Mouse (Mus musculus) right cerebral cortex, adult 2 months (tissue): ENCODE data around the gene Olfml1.

ENCODE experiments used
- DNase-seq, 2 experiments: peaks; one replicate each; pipeline ENCODE4 v3.0.0; 2021 to 2022; ENCODE audit warnings: low spot score in 2 of 2

The Olfml1 gene

DNA sequence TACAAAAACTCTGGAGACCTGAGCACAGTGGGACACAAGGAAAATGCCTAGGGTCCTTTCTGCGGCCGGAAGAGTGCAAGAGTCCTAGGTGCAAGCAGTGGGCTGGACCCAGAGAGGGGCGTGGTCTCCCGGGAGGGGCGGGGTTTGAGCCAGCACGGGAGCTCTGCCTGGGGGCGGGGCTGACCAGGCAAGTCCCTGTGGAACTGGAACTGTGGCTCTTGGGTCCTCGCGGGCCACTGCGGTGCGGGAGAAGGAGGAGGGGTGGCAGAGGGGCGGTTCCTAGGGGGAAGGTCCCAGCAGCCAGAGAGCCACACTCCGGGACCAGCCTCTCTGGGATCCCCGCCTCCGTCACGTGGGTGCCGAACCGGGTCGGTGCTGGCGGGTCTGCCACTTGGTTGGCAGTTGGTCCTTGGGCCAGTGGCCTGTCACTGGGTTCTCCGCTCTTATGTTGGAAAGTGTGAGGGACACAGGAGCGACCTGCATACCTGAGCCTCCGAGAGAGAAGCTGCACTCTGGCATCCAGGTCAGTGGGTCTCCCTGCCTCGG lies 27.7 kb downstream of the Olfml1 start, which contains the start of gene Ppfibp2:
Gene Ppfibp2, plus strand, starts transcription at position 351 of the 546 bp plus-strand sequence.
- DNase-seq = peak; percentile 70 to 77

DNA sequence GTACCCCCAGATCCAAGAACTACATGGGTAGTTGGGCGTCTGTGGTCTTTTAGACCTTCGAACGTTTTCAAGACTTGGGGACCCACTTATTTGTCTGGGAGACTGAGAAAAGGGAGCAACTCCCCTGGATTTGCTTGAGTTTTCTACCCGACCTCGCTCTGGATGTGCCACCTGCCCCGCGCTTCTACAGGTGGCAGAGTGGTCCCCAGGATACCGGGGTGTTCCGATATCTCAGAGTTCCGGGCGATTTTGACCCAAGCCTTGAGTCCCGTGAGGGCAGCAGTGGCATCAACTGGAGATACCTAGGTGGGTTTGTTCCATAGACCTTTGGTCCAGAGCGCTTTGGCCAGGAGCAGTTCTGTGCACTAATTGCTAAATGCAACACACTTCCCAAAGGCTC lies 28.2 kb downstream of the Olfml1 start:
- DNase-seq = no peak

DNA sequence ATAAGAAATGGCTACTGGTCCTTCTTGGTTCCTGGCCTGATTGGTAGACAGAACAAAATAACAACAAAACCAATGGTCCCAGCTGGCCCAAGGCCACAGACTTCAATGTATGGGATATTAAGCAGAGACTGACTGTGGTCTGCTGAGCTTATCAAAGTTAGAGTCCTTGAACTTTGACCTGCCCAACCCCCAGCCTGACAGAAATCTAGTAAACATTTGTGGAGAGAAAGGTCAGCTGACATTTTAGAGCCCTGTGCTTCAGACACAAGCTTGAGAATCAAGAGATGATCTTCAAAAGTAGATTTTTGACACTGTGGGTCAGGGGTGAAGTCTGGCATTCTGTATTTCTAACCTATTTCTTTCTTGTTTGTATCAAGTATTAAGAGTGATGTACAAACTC lies 29.5 kb downstream of the Olfml1 start:
- DNase-seq = no peak

DNA sequence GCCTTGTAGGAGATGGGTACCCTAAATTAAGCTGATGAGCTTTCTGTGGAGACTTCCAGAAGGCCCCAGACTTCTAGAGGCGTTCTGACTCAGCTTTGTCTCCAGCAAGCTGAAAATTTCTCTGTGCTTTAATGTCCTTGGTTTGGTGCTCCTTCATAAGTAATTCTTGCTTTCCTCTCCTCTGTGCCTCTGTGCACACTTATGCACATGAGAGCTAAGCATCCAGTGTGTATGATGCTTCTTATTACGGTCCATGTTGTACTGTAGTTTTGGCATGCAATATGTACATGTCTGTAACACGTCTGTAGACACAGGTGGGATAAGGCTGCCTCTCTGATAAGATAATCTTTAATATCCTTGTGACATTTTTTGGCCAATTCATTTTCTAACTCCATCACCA lies 30.7 kb downstream of the Olfml1 start:
- DNase-seq = no peak

DNA sequence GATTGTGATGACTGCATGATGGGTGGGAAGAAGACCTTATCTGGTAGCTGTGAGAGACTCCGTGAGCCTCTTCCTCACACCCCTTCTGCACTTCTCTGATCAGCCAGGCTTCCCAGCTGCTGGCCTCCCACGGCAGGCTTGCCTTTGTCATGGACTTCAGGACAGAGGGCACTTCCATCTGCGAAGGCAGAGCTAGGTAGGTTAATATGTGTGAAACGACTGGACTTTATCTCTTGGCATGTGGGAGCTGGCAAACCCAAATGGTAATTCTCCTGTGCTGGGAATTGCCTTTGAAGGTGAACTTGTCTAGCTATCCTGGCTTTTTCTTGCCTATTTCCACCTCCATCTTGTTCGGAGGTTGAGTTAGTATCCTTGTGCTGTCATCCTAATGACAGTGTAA lies 33.4 kb downstream of the Olfml1 start:
- DNase-seq = no peak

DNA sequence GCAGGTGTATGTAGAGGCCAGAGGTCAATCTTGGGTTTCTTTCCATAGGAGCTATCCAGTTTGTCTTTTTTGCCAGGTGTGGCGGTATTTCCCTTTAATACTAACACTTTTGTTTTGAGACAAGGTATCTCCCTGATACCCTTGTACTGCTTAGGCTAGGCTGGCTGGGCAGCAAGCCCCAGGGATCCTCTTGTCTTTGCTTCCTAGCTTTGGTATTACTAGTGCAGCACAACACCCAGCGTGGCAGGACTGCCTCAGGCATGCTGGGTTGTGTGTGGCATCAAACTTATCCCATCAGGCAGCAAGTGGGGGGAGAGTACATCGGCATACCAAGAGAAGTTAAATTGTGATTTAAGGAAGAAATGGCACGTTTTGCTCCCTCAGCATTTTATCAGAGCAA lies 35.3 kb downstream of the Olfml1 start:
- DNase-seq = no peak

DNA sequence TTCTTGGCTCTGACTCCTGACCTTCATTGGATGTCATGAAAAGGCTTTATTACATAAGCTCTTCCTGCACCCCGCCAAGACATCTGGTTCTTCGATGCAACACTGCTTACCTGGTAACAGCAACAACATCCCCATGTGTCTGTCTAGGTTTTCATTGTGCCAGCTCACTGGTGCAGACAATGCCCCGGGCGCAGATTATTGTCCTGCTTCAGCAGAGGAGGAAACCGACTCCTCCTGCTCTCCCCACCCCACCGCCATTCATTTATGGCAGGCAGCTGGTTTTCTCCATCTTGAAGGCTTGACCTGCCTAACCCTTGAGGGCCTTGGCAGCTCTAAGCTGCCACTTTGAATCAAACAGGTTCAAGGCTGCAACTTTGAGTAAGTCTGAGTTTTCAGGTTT lies 35.7 kb downstream of the Olfml1 start:
- no peak for DNase-seq

DNA sequence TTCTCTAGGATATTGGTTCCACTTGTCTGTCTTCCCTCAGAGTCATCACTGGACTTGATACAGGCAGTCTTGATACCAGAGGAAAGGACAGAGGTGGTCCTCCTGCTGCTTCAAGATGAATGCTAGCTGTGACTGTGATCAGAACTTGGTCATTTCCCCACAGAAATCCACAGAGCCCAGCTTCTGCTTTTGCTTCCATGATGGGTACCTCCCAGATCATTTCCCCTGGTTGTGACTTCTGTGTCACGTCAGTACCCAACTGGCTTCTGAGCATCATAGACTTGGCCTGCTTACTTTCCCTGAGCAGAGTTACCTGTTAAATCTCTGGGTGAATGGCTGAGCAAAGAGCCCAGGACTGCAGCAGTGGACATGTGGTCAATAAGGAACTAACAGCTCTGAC lies 40.5 kb downstream of the Olfml1 start:
- DNase-seq = no peak

DNA sequence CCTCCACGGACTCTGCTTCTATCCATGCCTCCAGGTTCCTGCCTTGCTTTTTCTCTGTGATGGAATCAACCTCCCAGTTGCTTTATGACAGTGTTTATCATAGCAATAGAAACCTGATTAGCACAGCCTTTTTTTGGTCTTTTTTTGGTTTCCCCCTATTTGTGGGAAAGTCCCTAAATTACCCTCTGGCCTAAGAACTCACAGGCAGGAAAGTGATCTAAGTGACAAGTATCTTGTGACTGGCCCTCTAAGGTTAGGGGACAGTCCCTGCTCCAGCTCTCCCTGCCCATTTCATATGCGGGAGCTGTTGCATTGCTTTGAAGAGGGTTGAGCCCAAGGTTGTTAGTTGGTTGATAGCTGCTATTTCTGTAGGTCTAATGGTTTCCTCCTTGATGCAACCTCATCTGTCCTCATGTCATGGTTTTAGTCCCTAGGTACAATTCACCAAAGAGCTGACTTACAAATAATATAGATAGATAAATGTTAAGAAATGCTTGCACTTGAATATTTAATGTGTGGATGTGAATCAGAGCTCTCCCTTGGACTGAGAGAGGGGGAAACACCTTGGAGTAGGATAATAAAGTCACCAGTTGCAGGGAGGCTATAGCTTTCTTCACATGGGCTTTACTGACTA lies 42.5 kb downstream of the Olfml1 start:
- no peak for DNase-seq

DNA sequence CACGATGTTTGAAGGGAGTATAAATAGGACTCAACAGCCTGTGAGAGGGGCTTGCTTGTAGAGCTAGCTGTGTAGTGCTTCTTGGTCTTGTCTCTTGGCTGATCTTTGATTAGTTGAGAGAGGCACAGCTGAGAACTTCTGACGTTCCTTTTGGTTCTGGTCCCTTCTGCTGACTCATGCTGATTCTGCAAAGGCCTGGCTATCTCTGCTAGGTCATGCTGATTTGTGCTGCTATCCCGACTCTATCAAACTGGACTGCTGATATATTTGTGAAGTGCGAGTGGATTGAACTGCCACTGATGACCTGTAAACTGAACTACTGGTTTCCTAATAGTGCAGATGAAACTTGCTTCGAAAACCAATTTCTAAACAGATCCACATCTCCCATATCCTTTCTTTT lies 43.6 kb downstream of the Olfml1 start:
- DNase-seq = no peak

DNA sequence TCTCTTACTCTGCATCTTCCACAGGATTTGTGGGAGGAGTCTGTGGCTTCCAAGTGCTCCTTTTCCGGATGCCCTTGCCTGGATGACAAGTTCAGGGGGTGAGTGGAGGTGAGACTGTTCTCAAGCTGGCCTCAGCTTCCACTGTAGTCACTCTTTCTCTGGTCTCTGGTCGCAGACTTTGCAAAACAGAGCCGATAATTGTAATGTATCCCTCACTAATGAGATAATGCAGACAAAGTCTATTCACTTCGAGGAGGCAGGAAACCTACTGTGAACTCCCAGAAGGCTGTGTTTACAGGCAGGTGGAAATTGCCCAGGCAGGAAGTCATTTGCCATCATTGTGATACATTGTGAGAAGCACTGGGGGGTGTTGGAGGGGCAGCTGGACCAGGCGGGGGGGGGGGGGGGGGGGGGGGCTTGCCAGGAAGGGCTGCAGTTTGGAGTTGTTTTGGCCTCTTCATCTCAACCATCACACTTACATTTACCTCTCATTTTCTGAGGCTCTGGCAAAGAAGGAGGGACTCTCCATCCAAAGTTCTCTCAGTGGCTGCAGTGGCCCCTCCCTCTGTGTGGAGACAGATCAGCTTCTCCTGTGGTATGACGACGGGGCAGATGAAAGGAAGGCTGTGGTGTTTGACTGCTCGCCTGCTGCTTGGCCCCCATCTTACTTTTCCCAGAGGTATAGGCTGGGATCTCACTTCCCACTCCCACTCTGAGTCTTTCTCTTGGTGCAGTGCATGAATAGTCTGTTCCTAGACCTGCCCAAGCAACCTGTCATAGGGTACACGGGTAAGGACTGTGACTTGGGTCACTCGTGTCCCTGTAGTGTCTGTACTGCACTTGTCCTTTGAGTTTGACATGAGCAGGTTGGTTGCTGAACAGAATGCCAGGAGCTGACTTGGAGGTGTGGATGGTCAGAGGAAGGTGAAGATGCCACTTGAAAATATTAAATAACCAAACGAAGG lies 51.1 kb downstream of the Olfml1 start:
- no peak for DNase-seq

DNA sequence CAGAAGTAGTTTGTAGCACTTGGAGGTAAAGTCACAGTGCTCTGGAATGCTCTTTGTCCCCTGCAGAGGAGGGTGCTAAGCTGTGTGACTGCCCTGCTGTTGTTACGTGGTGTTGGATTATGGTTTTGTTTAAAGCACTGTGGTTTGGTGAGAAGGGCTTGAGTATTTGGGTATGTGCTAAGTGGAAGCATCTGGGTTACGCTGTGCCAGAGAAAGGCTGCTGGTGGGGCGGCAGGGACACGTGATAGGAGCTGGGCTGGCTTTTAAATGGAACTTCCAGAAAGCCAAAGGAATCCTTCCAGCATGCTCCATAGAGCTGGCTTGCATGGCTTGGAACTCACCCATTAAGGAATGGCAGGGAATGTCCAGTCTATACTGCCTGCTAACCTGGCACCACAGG lies 52.0 kb downstream of the Olfml1 start:
- DNase-seq = no peak

DNA sequence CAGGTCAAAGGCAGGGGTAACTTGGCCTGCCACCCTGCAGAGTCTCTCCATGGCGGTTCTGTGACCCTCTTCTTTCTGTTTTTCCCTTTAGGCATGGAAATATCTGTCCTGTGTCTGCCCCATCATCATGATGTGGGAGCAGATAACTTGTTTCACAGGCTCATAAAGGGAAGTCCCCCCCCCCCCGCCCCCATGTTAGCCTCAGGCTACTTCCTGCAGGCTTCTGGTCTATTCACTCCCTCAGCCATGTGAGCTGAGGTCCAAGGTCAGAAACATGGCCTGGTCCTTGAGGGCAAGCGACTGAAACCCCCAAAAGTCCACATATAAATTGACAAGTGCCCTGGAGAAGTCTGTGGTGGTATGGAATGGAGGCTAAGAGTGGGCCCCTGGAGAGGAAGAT lies 52.9 kb downstream of the Olfml1 start:
- DNase-seq = no peak

DNA sequence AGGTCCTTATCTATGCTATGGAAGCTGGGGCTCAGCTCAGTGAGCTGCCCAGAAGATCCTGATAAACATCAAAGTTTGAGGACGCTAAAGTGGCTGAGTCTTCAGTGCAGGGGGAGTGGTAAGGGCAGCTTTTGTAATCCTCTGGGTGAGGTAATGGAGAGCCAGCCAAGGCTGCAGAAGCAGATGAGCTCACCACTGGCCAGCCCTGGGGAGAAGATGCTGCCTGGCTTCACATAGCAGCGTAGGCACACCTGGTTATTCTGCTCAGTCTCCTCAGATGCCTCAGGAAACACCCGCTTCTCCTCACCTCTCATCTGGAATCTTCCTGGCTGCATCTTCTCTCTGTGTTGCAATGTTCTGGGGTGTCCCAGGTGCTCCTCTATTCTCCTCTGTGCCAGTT lies 57.2 kb downstream of the Olfml1 start:
- no peak for DNase-seq

DNA sequence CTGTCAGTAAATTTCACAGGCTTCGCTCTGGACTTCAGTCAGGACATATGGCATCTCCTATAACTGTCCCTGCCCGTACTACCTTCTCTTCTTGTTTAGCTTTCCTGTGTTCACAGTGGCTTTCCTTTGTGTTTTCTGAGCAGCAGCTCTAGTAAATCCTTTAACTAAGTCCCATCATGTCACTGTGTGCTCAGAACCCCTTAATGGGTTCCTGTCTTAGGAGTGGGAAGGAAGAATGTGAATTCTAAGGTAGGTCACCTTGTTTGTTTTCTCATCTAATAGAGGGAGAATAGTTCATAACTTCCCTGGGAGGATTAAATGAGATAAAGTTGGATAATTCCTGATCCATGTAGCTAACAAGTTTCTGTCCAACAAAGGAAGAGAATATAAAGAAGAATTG lies 57.8 kb downstream of the Olfml1 start, which contains the start of gene 5330417H12Rik:
Gene 5330417H12Rik, minus strand, starts transcription at position 101 of the 400 bp plus-strand sequence.
- DNase-seq = no peak

DNA sequence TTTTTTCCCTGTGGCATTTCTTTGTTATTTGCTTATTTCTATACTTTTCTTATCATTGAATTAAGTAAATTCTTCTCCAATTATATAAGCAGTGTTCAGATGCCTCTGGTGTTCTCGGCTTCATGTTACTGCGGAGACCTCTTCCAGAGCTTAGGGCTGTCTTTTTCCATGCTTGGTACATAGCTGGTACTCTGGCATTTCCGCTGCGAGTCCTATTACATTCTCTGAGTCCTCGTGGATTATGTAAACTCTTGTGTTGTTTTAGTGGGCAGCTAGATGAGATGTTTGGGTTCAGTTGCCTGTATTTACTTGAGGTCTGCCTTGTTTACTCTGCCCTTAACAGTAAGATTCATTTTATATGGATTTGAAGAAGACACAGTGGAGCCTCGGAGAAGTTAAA lies 58.5 kb downstream of the Olfml1 start:
- no peak for DNase-seq

DNA sequence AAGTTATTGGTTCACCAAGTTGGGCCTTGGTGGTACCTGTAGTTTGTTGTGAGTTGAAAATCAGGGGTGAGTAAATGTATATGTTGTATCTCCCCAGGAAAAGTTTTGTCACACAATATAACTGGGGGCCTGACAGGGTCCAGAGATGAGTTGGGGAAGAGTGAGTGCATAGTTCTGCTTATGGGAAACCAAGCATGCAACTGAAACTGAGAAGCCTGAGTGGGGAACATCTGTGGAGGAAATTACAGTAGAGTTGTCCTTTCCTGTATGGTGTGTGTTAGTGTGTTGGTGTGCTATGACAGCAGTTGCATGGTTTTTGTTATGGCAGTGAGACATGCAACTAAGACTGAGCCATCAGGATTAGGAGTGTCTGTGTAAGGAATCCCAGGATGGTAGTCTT lies 61.1 kb downstream of the Olfml1 start:
- no peak for DNase-seq

DNA sequence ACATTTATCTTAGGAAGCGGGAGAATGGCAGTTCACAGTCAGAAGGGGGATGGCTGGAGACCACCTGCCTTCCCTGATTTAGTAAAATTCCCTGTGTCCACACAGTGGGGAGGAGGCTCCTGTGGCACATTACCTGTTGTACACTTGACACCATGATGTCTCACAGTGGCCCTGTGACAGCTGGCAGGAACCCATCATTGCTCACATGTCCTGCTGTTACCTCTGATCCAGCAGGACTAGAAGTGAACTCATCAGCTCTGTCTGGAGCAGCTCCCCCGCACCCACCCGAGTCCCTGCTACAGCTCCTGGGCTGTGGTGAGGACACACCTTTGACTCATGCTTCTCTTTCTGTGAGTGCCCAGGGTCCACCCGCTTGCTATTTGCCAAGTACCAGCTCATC lies 66.0 kb downstream of the Olfml1 start:
- DNase-seq = no peak

DNA sequence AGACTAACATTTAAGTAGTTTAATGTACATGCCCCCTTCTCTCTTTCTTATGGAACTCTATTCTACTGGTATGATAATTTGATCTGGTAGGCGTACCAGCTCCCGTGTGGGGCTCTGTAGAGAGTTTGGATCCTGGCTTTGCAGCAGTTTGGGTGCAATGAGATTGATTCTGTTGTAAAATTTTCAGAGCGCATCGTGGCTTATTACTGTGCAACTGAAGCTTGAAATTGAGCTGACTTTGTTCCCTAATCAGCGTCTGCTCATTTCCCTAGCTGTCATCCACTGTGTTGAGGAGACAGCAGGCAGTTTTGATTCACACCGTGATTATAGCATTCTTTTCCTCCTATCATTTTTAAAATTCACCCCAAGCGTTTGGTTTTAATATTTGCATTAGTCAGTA lies 70.2 kb downstream of the Olfml1 start:
- no peak for DNase-seq

DNA sequence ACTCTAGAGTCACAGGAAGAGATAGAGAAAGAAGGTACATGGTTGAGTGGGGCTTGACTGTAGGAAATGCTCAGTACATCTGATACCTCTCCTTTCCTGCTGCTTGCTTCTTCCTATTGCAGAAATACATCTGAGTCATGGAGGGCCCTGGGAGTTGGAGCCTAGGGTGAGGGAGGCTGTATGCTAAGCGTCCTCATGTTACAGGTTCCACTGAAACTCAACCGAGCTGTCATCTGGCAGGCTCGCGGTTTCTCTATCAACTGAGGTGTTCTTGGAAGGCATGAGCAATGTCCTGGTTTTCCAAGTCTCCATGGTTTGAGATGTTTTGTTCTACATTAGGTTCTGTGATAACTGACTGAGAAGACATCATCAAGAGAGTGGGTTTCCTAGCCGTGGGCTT lies 70.8 kb downstream of the Olfml1 start:
- no peak for DNase-seq
